Mouse (Mus musculus) forebrain, embryonic 15.5 days (tissue): ENCODE measurements around the gene Vwa3b. TPM values are rescaled to one million over a fixed set of nuclear protein-coding genes. Genes with fewer than 3 reads are reported as not detected.
"Not testable (repeated sequence)": the region's sequence is repeated elsewhere in the genome, so short reads cannot be mapped to it uniquely, and the experiment has no call there.

Source experiments
- ATAC-seq: fragments of 200-750 bp; cut with Nextera tagmentation; replicated peaks from 2 replicates; pipeline ENCODE4 v1.8.0; 2017; ENCODE audit warnings: mild to moderate bottlenecking, moderate TSS enrichment, moderate library complexity
- H3K27ac ChIP-seq: fragments of 300-500 bp; sonication (generic); replicated peaks from 2 replicates; pipeline ENCODE4 v1.5.1; 2015; ENCODE audit warnings: mild to moderate bottlenecking, inconsistent platforms
- H3K27me3 ChIP-seq: fragments of 300-500 bp; sonication (generic); 2 replicates; pipeline ENCODE4 v1.6.1; 2015; ENCODE audit warnings: inconsistent platforms
- H3K36me3 ChIP-seq: fragments of 300-500 bp; sonication (generic); 2 replicates; pipeline ENCODE4 v1.6.1; 2015; ENCODE audit warnings: mild to moderate bottlenecking, inconsistent platforms
- H3K4me1 ChIP-seq: fragments of 300-500 bp; sonication (generic); 2 replicates; pipeline ENCODE4 v1.6.1; 2015; ENCODE audit warnings: inconsistent platforms
- H3K4me2 ChIP-seq: fragments of 300-500 bp; sonication (generic); replicated peaks from 2 replicates; pipeline ENCODE4 v1.6.1; 2015; ENCODE audit warnings: mild to moderate bottlenecking, inconsistent platforms
- H3K4me3 ChIP-seq: fragments of 300-500 bp; sonication (generic); 2 replicates; pipeline ENCODE4 v1.5.1; 2015; ENCODE audit warnings: mild to moderate bottlenecking, inconsistent platforms
- H3K9ac ChIP-seq: fragments of 300-500 bp; sonication (generic); replicated peaks from 2 replicates; pipeline ENCODE4 v1.6.1; 2015; ENCODE audit warnings: mild to moderate bottlenecking, inconsistent platforms
- H3K9me3 ChIP-seq: fragments of 300-500 bp; sonication (generic); 2 replicates; pipeline ENCODE4 v1.6.1; 2016; ENCODE audit warnings: inconsistent platforms
- WGBS: fragments of 180-500 bp; shearing (Covaris S2); methylation state at CpG from one replicate; pipeline ENCODE4 v1.1.7; 2015; ENCODE audit warnings: mixed read lengths; 5-methylcytosine and 5-hydroxymethylcytosine counted together
- polyA plus RNA-seq: library from polyadenylated mRNA; unstranded; fragments of >200 nt; fragmentation: Nextera tagmentation; extraction: Ambion mirVana; gene quantifications from 2 replicates; pipeline ENCODE4 v1.2.1, GENCODE M21; 2015

Vwa3b gene
- polyA plus RNA-seq, 1 experiment from 2014 or later: 1.4 TPM

- Histone ChIP-seq H3K4me2 (no peak overlapping the region), H3K4me3 (no peak overlapping the region), H3K27ac (no peak overlapping the region), H3K27me3 (no peaks in the 10 kb centered on the region), H3K36me3 (no peaks in the 10 kb centered on the region), H3K9ac (no peak overlapping the region), H3K4me1 (0 out of 2 replicates have a peak, but pooled peaks cover 5% of the 10 kb centered on the region), H3K9me3 (no peaks in the 10 kb centered on the region)
- ATAC-seq: no peak
- WGBS: 78% methylated on average over 6 of the region's 6 CpGs
These were observed 30.6 kb upstream of the Vwa3b start for GRCm38 (mm10) chr1:36995760-36996159.

- no peak overlapping the region for H3K27ac ChIP-seq
- WGBS: 60% methylated on average over 6 of the region's 6 CpGs
These were observed 29.7 kb upstream of the Vwa3b start for GRCm38 (mm10) chr1:36996561-36997213.

GRCm38 (mm10) chr1:37000307-37000706 is 26.1 kb upstream of the Vwa3b start:
- no peak overlapping the region for H3K4me2 ChIP-seq
- H3K27ac ChIP-seq: no peak overlapping the region
- H3K27me3 ChIP-seq: no peaks in the 10 kb centered on the region
- H3K4me1 ChIP-seq: 0 out of 2 replicates have a peak, but pooled peaks cover 5% of the 10 kb centered on the region
- no peaks in the 10 kb centered on the region for H3K9me3 ChIP-seq
- H3K9ac ChIP-seq: no peak overlapping the region
- no peak overlapping the region for H3K4me3 ChIP-seq
- no peak for ATAC-seq
- 86% methylated on average over 5 of the region's 5 CpGs for WGBS
- H3K36me3 ChIP-seq: no peaks in the 10 kb centered on the region

More at GRCm38 (mm10) chr1:36996561-36997213, 29.7 kb upstream of the Vwa3b start:
- H3K9ac ChIP-seq: no peak overlapping the region
- no peaks in the 10 kb centered on the region for H3K27me3 ChIP-seq
- 0 out of 2 replicates have a peak, but pooled peaks cover 5% of the 10 kb centered on the region for H3K4me1 ChIP-seq
- no peaks in the 10 kb centered on the region for H3K36me3 ChIP-seq
- H3K4me2 ChIP-seq: no peak overlapping the region
- no peaks in the 10 kb centered on the region for H3K9me3 ChIP-seq
- H3K4me3 ChIP-seq: no peak overlapping the region
- no peak for ATAC-seq

- Histone ChIP-seq H3K4me1 (0 out of 2 replicates have a peak, but pooled peaks cover under 1% of the 10 kb centered on the region), H3K36me3 (no peaks in the 10 kb centered on the region), H3K4me3 (no peak overlapping the region), H3K4me2 (no peak overlapping the region), H3K9me3 (no peaks in the 10 kb centered on the region), H3K9ac (no peak overlapping the region), H3K27ac (no peak overlapping the region), H3K27me3 (no peaks in the 10 kb centered on the region)
- 25% methylated on average over 7 of the region's 7 CpGs for WGBS
- ATAC-seq: no peak
These were observed 24.6 kb upstream of the Vwa3b start for GRCm38 (mm10) chr1:37001636-37002315.

- H3K4me2 ChIP-seq: no peak overlapping the region
- no peak for ATAC-seq
- no peak overlapping the region for H3K27ac ChIP-seq
- no peaks in the 10 kb centered on the region for H3K36me3 ChIP-seq
- no peak overlapping the region for H3K9ac ChIP-seq
- H3K4me3 ChIP-seq: no peak overlapping the region
- WGBS: 79% methylated on average over 3 of the region's 3 CpGs
- H3K27me3 ChIP-seq: no peaks in the 10 kb centered on the region
- H3K9me3 ChIP-seq: no peaks in the 10 kb centered on the region
- no peaks in the 10 kb centered on the region for H3K4me1 ChIP-seq
These were observed 23.9 kb upstream of the Vwa3b start for GRCm38 (mm10) chr1:37002316-37003008.

GRCm38 (mm10) chr1:37004533-37004932 is 21.9 kb upstream of the Vwa3b start:
- no peaks in the 10 kb centered on the region for H3K27me3 ChIP-seq
- no peaks in the 10 kb centered on the region for H3K9me3 ChIP-seq
- H3K9ac ChIP-seq: no peak overlapping the region
- no peak for ATAC-seq
- H3K36me3 ChIP-seq: no peaks in the 10 kb centered on the region
- WGBS: 81% methylated on average over 8 of the region's 8 CpGs
- no peak overlapping the region for H3K4me2 ChIP-seq
- H3K4me1 ChIP-seq: no peaks in the 10 kb centered on the region
- no peak overlapping the region for H3K27ac ChIP-seq
- no peak overlapping the region for H3K4me3 ChIP-seq

GRCm38 (mm10) chr1:37005036-37005435 is 21.4 kb upstream of the Vwa3b start:
- H3K4me3 ChIP-seq: no peak overlapping the region
- no peak for ATAC-seq
- H3K9me3 ChIP-seq: no peaks in the 10 kb centered on the region
- 90% methylated on average over 5 of the region's 5 CpGs for WGBS
- no peaks in the 10 kb centered on the region for H3K27me3 ChIP-seq
- no peaks in the 10 kb centered on the region for H3K4me1 ChIP-seq
- no peak overlapping the region for H3K4me2 ChIP-seq
- no peak overlapping the region for H3K9ac ChIP-seq
- no peak overlapping the region for H3K27ac ChIP-seq
- H3K36me3 ChIP-seq: no peaks in the 10 kb centered on the region

GRCm38 (mm10) chr1:37006529-37006928 is 19.9 kb upstream of the Vwa3b start:
- H3K27ac ChIP-seq, H3K27me3 ChIP-seq, H3K9me3 ChIP-seq, H3K4me2 ChIP-seq, H3K4me1 ChIP-seq, H3K36me3 ChIP-seq, H3K4me3 ChIP-seq, ATAC-seq, H3K9ac ChIP-seq: not testable (repeated sequence)
- WGBS: 91% methylated on average over 11 of the region's 11 CpGs

- no peak for ATAC-seq
- Histone ChIP-seq H3K9me3 (no peaks in the 10 kb centered on the region), H3K4me3 (no peak overlapping the region), H3K27ac (no peak overlapping the region), H3K4me2 (no peak overlapping the region), H3K36me3 (no peaks in the 10 kb centered on the region), H3K9ac (no peak overlapping the region), H3K4me1 (no peaks in the 10 kb centered on the region), H3K27me3 (no peaks in the 10 kb centered on the region)
- WGBS: 81% methylated on average over 10 of the region's 10 CpGs
These were observed 16.5 kb upstream of the Vwa3b start for GRCm38 (mm10) chr1:37009880-37010279.

GRCm38 (mm10) chr1:37011626-37012209 is 14.7 kb upstream of the Vwa3b start:
- no peak overlapping the region for H3K4me2 ChIP-seq
- no peaks in the 10 kb centered on the region for H3K36me3 ChIP-seq
- no peaks in the 10 kb centered on the region for H3K27me3 ChIP-seq
- no peak overlapping the region for H3K27ac ChIP-seq
- H3K9ac ChIP-seq: no peak overlapping the region
- 72% methylated on average over 3 of the region's 3 CpGs for whole genome bisulfite sequencing
- H3K4me1 ChIP-seq: no peaks in the 10 kb centered on the region
- H3K4me3 ChIP-seq: no peak overlapping the region
- ATAC-seq: no peak
- no peaks in the 10 kb centered on the region for H3K9me3 ChIP-seq

GRCm38 (mm10) chr1:37013006-37013405 is 13.4 kb upstream of the Vwa3b start:
- 87% methylated on average over 2 of the region's 2 CpGs for whole genome bisulfite sequencing
- Histone ChIP-seq H3K4me2 (no peak overlapping the region), H3K9me3 (no peaks in the 10 kb centered on the region), H3K9ac (no peak overlapping the region), H3K4me3 (no peak overlapping the region), H3K27ac (no peak overlapping the region), H3K27me3 (no peaks in the 10 kb centered on the region), H3K4me1 (no peaks in the 10 kb centered on the region), H3K36me3 (no peaks in the 10 kb centered on the region)
- ATAC-seq: no peak

- no peaks in the 10 kb centered on the region for H3K27me3 ChIP-seq
- H3K36me3 ChIP-seq: no peaks in the 10 kb centered on the region
- H3K4me3 ChIP-seq: no peak overlapping the region
- no peak for ATAC-seq
- H3K9me3 ChIP-seq: no peaks in the 10 kb centered on the region
- no peaks in the 10 kb centered on the region for H3K4me1 ChIP-seq
- H3K4me2 ChIP-seq: no peak overlapping the region
- 82% methylated on average over 7 of the region's 7 CpGs for WGBS
- H3K9ac ChIP-seq: no peak overlapping the region
- H3K27ac ChIP-seq: no peak overlapping the region
These were observed 12.7 kb upstream of the Vwa3b start for GRCm38 (mm10) chr1:37013687-37014086.
